Mouse (Mus musculus) right cerebral cortex, adult 2 months (tissue): ENCODE measurements around the gene Desi2.
"Not testable (repeated sequence)": the region's sequence is repeated elsewhere in the genome, so short reads cannot be mapped to it uniquely, and the experiment has no call there.

ENCODE experiments used
- DNase-seq, 2 experiments: peaks; one replicate each; pipeline ENCODE4 v3.0.0; 2021 to 2022; ENCODE audit warnings: low spot score in 2 of 2

The Desi2 gene

GRCm38 (mm10) chr1:178187216-178187791 is at the start of gene Desi2:
Gene Desi2 (plus strand): TSS chr1:178187417.
- peak; percentile 94 to 96 for DNase-seq

GRCm38 (mm10) chr1:178146513-178146912 is 40.7 kb upstream of the Desi2 start:
- DNase-seq: peak; percentile 38 to 61

GRCm38 (mm10) chr1:178146915-178147314 is 40.3 kb upstream of the Desi2 start:
- not testable (repeated sequence) for DNase-seq

GRCm38 (mm10) chr1:178182251-178182650 is 5.0 kb upstream of the Desi2 start:
- DNase-seq: no peak

GRCm38 (mm10) chr1:178185591-178185990 is 1.6 kb upstream of the Desi2 start:
- DNase-seq: no peak

GRCm38 (mm10) chr1:178187810-178188209 is 593 bp downstream of the Desi2 start:
- not testable (repeated sequence) for DNase-seq

- no peak for DNase-seq
These were observed 1.2 kb downstream of the Desi2 start for GRCm38 (mm10) chr1:178188386-178188785.

GRCm38 (mm10) chr1:178205701-178206325 is 18.6 kb downstream of the Desi2 start:
- no peak for DNase-seq

GRCm38 (mm10) chr1:178207856-178208255 is 20.6 kb downstream of the Desi2 start:
- DNase-seq: not testable (repeated sequence)

GRCm38 (mm10) chr1:178209966-178210365 is 22.7 kb downstream of the Desi2 start:
- DNase-seq: no peak

- DNase-seq: no peak
These were observed 29.9 kb downstream of the Desi2 start for GRCm38 (mm10) chr1:178217157-178217556.

- DNase-seq: no peak
These were observed 31.1 kb downstream of the Desi2 start for GRCm38 (mm10) chr1:178218305-178218704.

- no peak for DNase-seq
These were observed 32.2 kb downstream of the Desi2 start for GRCm38 (mm10) chr1:178219166-178220077.

- DNase-seq: not testable (repeated sequence)
These were observed 41.7 kb downstream of the Desi2 start for GRCm38 (mm10) chr1:178228888-178229287.

GRCm38 (mm10) chr1:178234109-178234508 is 46.9 kb downstream of the Desi2 start:
- no peak for DNase-seq

GRCm38 (mm10) chr1:178235919-178236466 is 48.8 kb downstream of the Desi2 start:
- no peak for DNase-seq

- DNase-seq: no peak
These were observed 51.5 kb downstream of the Desi2 start for GRCm38 (mm10) chr1:178238676-178239075.

GRCm38 (mm10) chr1:178241884-178242508 is 54.8 kb downstream of the Desi2 start:
- no peak for DNase-seq

- no peak for DNase-seq
These were observed 61.0 kb downstream of the Desi2 start for GRCm38 (mm10) chr1:178248107-178248820.

GRCm38 (mm10) chr1:178254598-178254997 is 67.4 kb downstream of the Desi2 start:
- no peak for DNase-seq

- DNase-seq: no peak
These were observed 69.1 kb downstream of the Desi2 start for GRCm38 (mm10) chr1:178256351-178256750.
